Mouse (Mus musculus): ENCODE measurements around the gene Rtkn. TPM values are rescaled to one million over a fixed set of nuclear protein-coding genes. Genes with fewer than 3 reads are reported as not detected.

The Rtkn gene
- polyA plus RNA-seq, 1 experiment from 2014 or later: 39.9 TPM

DNA sequence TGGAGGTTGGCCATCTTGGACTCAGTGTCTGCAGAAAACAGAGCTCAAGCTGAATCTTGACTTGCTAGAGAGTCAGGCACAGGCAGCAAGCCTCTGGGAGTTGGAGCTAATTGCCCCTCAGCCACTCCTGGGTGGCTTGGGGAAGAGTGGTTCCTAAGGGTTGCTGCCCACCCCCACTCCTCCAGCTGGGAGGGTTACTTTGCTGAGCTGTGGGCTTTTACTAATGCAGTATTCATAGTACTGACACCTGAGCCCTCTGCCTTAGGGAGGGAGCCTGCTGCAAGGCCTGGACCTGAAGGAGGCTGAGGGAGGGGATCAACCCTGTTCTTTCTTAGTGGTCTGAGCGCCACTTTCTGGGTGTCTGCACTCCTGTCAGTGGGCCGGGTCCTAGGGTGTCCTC, 51.7 kb downstream of the Rtkn start:
- WGBS: 91% methylated on average over 2 of the region's 2 CpGs
- H3K27ac ChIP-seq: no peak overlapping the region
- no peak overlapping the region for H3K4me3 ChIP-seq
- ATAC-seq (ENCODE audit: borderline replicate concordance, extremely low read depth, low FRiP score, low TSS enrichment): no peak
- H3K4me1 ChIP-seq: peaks cover 12% of the 10 kb centered on the region
- H3K36me3 ChIP-seq: peaks cover 47% of the 10 kb centered on the region
- no peak overlapping the region for H3K9ac ChIP-seq
- no peak overlapping the region for H3K4me2 ChIP-seq
- no peaks in the 10 kb centered on the region for H3K9me3 ChIP-seq
- no peaks in the 10 kb centered on the region for H3K27me3 ChIP-seq

DNA sequence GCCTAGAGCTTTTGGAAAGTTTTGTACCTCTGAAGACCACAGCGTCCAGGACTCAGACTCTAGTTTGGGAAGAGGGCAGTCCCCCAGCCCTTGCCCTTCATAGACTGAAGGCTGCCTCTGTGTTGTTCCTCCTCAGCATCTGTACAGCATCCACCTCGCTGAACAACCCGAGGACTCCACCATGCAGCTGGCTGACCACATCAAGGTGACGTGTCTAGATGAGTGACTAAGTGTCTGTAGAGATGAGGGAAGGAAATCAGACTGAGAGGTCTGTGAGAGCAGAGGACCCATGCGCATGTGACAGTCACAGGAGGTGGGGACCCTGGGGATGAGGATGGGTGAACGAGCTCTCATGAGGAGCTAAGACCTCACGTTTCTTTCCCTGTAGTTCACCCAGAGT, 58.3 kb downstream of the Rtkn start:
- no peak overlapping the region for H3K9ac ChIP-seq
- H3K27me3 ChIP-seq: no peaks in the 10 kb centered on the region
- no peak overlapping the region for H3K4me2 ChIP-seq
- WGBS: 82% methylated on average over 7 of the region's 7 CpGs
- H3K4me1 ChIP-seq: no peaks in the 10 kb centered on the region
- H3K4me3 ChIP-seq: no peak overlapping the region
- H3K27ac ChIP-seq: no peak overlapping the region
- H3K36me3 ChIP-seq: peaks cover 83% of the 10 kb centered on the region
- H3K9me3 ChIP-seq: no peaks in the 10 kb centered on the region
- ATAC-seq (ENCODE audit: borderline replicate concordance, extremely low read depth, low FRiP score, low TSS enrichment): no peak

DNA sequence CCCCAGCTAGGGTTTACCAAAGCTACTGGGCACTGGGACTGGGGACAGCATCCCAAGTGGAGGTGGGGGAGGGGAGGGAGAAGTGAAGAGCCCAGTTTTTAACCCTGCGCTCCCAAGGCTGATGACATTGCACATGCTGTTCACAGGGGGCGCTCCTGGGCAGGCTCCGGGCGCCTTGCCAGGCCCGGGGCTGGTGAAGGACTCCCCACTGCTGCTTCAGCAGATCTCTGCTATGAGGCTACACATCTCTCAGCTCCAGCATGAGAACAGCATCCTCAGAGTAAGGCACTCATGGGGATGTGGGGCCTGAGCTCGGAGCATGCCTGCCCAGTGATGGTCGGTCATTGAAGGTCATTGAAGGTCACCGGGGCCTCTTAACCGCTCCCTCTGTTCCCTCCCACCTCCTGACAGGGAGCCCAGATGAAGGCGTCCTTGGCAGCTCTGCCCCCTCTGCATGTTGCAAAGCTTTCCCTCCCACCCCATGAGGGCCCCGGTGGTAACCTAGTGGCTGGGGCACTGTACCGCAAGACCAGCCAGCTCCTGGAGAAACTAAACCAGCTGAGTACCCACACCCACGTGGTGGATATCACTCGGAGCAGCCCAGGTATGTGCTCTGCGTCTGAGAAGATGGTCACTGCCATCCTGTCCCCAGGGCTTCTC, 62.2 kb downstream of the Rtkn start:
- ATAC-seq (ENCODE audit: borderline replicate concordance, extremely low read depth, low FRiP score, low TSS enrichment): no peak; the same call in 1 of the 2 replicates
- Histone ChIP-seq H3K27ac (no peak overlapping the region), H3K4me2 (no peak overlapping the region), H3K4me1 (no peaks in the 10 kb centered on the region), H3K27me3 (no peaks in the 10 kb centered on the region), H3K9ac (no peak overlapping the region), H3K36me3 (peaks cover 71% of the 10 kb centered on the region), H3K4me3 (no peak overlapping the region), H3K9me3 (no peaks in the 10 kb centered on the region)
- 47% methylated on average over 15 of the region's 15 CpGs for WGBS

MicroRNA genes within 50 kb of the gene (microRNA counts, 519-probe panel; counts per million panel counts)
- 1,920 counts per million, percentile 14 among the panel's probes with 10 or more counts for microRNA mmu-miR-3470a+mmu-miR-3470b

Small RNA genes lying within 50 kb of the gene (microRNA-seq; reads per million reads assigned to microRNA genes)
- not detected for gene Mir3470a

Other genes starting within 250 kb of the Rtkn start
- 14.0 TPM in 2 replicates for gene Sema4f, start 195.7 kb upstream of the Rtkn start, polyA plus RNA-seq (2015; fragmentation: Nextera tagmentation; extraction: Ambion mirVana)
- 1.9 and 2.5 TPM in 2 replicates for gene M1ap, start 188.6 kb upstream of the Rtkn start, polyA plus RNA-seq (2015; fragmentation: Nextera tagmentation; extraction: Ambion mirVana)
- gene Dok1, start 102.0 kb upstream of the Rtkn start, polyA plus RNA-seq (2015; fragmentation: Nextera tagmentation; extraction: Ambion mirVana): 18.3 and 19.6 TPM in 2 replicates
- gene Loxl3, start 101.3 kb upstream of the Rtkn start, polyA plus RNA-seq (2015; fragmentation: Nextera tagmentation; extraction: Ambion mirVana): 21.9 and 23.2 TPM in 2 replicates
- gene Aup1, start 80.9 kb upstream of the Rtkn start, polyA plus RNA-seq (2015; fragmentation: Nextera tagmentation; extraction: Ambion mirVana): 177 and 188 TPM in 2 replicates
- 76.6 and 78.4 TPM in 2 replicates for gene Htra2, start 80.2 kb upstream of the Rtkn start, polyA plus RNA-seq (2015; fragmentation: Nextera tagmentation; extraction: Ambion mirVana)
- gene Dqx1, start 77.6 kb upstream of the Rtkn start, polyA plus RNA-seq (2015; fragmentation: Nextera tagmentation; extraction: Ambion mirVana): 0.98 and 1.7 TPM in 2 replicates
- gene Tlx2, start 65.2 kb upstream of the Rtkn start, polyA plus RNA-seq (2015; fragmentation: Nextera tagmentation; extraction: Ambion mirVana): 0.38 and 1.0 TPM in 2 replicates
- gene Pcgf1, start 57.6 kb upstream of the Rtkn start, polyA plus RNA-seq (2015; fragmentation: Nextera tagmentation; extraction: Ambion mirVana): 30.5 and 31.2 TPM in 2 replicates
- 0.31 and 0.87 TPM in 2 replicates for gene Lbx2, start 49.1 kb upstream of the Rtkn start, polyA plus RNA-seq (2015; fragmentation: Nextera tagmentation; extraction: Ambion mirVana)
- 2.1 and 3.2 TPM in 2 replicates for gene Ccdc142, start 33.9 kb upstream of the Rtkn start, polyA plus RNA-seq (2015; fragmentation: Nextera tagmentation; extraction: Ambion mirVana)
- gene Gm42688, start 33.8 kb upstream of the Rtkn start, polyA plus RNA-seq (2015; fragmentation: Nextera tagmentation; extraction: Ambion mirVana): 3.4 TPM in 2 replicates
- gene Mrpl53, start 26.4 kb upstream of the Rtkn start, polyA plus RNA-seq (2015; fragmentation: Nextera tagmentation; extraction: Ambion mirVana): 128 and 145 TPM in 2 replicates
- 54.5 and 54.8 TPM in 2 replicates for gene Mogs, start 20.0 kb upstream of the Rtkn start, polyA plus RNA-seq (2015; fragmentation: Nextera tagmentation; extraction: Ambion mirVana)
- 119 and 120 TPM in 2 replicates for gene Wbp1, start 13.9 kb upstream of the Rtkn start, polyA plus RNA-seq (2015; fragmentation: Nextera tagmentation; extraction: Ambion mirVana)
- 13.5 and 15.2 TPM in 2 replicates for gene Ino80b, start 10.0 kb upstream of the Rtkn start, polyA plus RNA-seq (2015; fragmentation: Nextera tagmentation; extraction: Ambion mirVana)
- gene Wdr54, start 20.9 kb downstream of the Rtkn start, polyA plus RNA-seq (2015; fragmentation: Nextera tagmentation; extraction: Ambion mirVana): 5.0 and 7.6 TPM in 2 replicates
- 6.2 and 8.1 TPM in 2 replicates for gene 1700003E16Rik, start 20.9 kb downstream of the Rtkn start, polyA plus RNA-seq (2015; fragmentation: Nextera tagmentation; extraction: Ambion mirVana)
- gene Dctn1, start 30.5 kb downstream of the Rtkn start, polyA plus RNA-seq (2015; fragmentation: Nextera tagmentation; extraction: Ambion mirVana): 96.7 and 104 TPM in 2 replicates
- 0.84 and 1.2 TPM in 2 replicates for gene Slc4a5, start 84.4 kb downstream of the Rtkn start, polyA plus RNA-seq (2015; fragmentation: Nextera tagmentation; extraction: Ambion mirVana)
- 32.5 and 35.0 TPM in 2 replicates for gene Mthfd2, start 190.4 kb downstream of the Rtkn start, polyA plus RNA-seq (2015; fragmentation: Nextera tagmentation; extraction: Ambion mirVana)
- 71.8 and 77.0 TPM in 2 replicates for gene Mob1a, start 190.6 kb downstream of the Rtkn start, polyA plus RNA-seq (2015; fragmentation: Nextera tagmentation; extraction: Ambion mirVana)
- 125 and 130 TPM in 2 replicates for gene Bola3, start 213.7 kb downstream of the Rtkn start, polyA plus RNA-seq (2015; fragmentation: Nextera tagmentation; extraction: Ambion mirVana)

Measured in lung, embryonic 15.5 days (tissue).